Mouse (Mus musculus) midbrain, embryonic 14.5 days (tissue): ENCODE measurements at regions not wholly inside any gene's neighbourhood (a gene's known extent, or its start where the extent isn't known, plus 50 kb on each side); places are given as distances from the start of the nearest gene placed in this dataset.

Experiments used
- ATAC-seq: fragments of 200-750 bp; cut with Nextera tagmentation; 2 replicates; pipeline ENCODE4 v1.8.0; 2017; ENCODE audit warnings: moderate number of reproducible peaks, moderate library complexity; ENCODE audit not compliant: low FRiP score, low TSS enrichment
- DNase-seq: peaks from one replicate; pipeline ENCODE4 v3.0.0-alpha.2; 2015
- H3K27ac ChIP-seq: fragments of 300-500 bp; sonication (generic); replicated peaks from 2 replicates; pipeline ENCODE4 v1.5.1; 2014; ENCODE audit warnings: mild to moderate bottlenecking, low read depth, low read length, moderate library complexity
- H3K27me3 ChIP-seq: fragments of 300-500 bp; sonication (generic); 2 replicates; pipeline ENCODE4 v1.6.1; 2014; ENCODE audit warnings: low read length, control low read depth, mixed read lengths; ENCODE audit not compliant: control insufficient read depth, insufficient read depth
- H3K36me3 ChIP-seq: fragments of 300-500 bp; sonication (generic); 2 replicates; pipeline ENCODE4 v1.6.1; 2014; ENCODE audit warnings: low read length, control low read depth; ENCODE audit not compliant: control insufficient read depth, insufficient read depth
- H3K4me1 ChIP-seq: fragments of 300-500 bp; sonication (generic); 2 replicates; pipeline ENCODE4 v1.6.1; 2014; ENCODE audit warnings: mild to moderate bottlenecking, antibody characterized with exemption, low read length, control low read depth; ENCODE audit not compliant: control insufficient read depth, insufficient read depth
- H3K4me2 ChIP-seq: fragments of 300-500 bp; sonication (generic); 2 replicates; pipeline ENCODE4 v1.6.1; 2014; ENCODE audit warnings: mild to moderate bottlenecking, low read length, moderate library complexity
- H3K4me3 ChIP-seq: fragments of 300-500 bp; sonication (generic); replicated peaks from 2 replicates; pipeline ENCODE4 v1.5.1; 2014; ENCODE audit warnings: low read depth, low read length
- H3K9ac ChIP-seq: fragments of 300-500 bp; sonication (generic); replicated peaks from 2 replicates; pipeline ENCODE4 v1.6.1; 2014; ENCODE audit warnings: mild to moderate bottlenecking, low read length, moderate library complexity
- H3K9me3 ChIP-seq: fragments of 300-500 bp; sonication (generic); 2 replicates; pipeline ENCODE4 v1.6.1; 2016; ENCODE audit warnings: low read length, control low read depth, mixed read lengths; ENCODE audit not compliant: control insufficient read depth
- WGBS: fragments of 180-500 bp; shearing (Covaris S2); extraction: QIAGEN DNeasy Blood & Tissue Kit; methylation state at CpG from one replicate; pipeline ENCODE4 v1.1.7; 2014; 5-methylcytosine and 5-hydroxymethylcytosine counted together

DNA sequence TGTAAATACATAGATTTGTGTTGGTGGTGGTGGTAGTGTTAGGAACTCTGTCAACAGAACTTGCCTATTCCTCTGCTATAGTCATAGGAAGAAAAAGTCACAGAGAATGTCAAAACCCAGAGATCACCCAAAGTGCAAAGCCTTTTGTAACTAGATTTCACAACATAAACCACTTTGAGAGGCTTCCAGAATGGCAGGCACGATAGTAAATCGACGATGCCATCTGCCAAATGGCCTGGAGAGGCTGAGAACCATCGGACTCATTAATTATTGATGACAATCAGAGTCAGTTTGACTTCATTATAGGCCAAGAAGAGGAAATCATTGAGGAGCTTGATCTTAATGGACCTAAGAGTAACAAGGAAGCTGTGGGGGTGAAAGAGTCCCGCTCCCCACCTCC is 207.6 kb upstream of the Kirrel3 start:
- H3K9ac ChIP-seq, result no peak overlapping the region
- H3K9me3 ChIP-seq, result no peaks in the 10 kb centered on the region
- WGBS, result 79% methylated on average over 5 of the region's 5 CpGs
- H3K27ac ChIP-seq, result no peak overlapping the region
- H3K4me2 ChIP-seq, result no peak overlapping the region
- H3K4me1 ChIP-seq, result no peaks in the 10 kb centered on the region
- no peak overlapping the region for H3K4me3 ChIP-seq
- DNase-seq (peak; percentile 7), ATAC-seq (no peak)
- no peaks in the 10 kb centered on the region for H3K36me3 ChIP-seq
- H3K27me3 ChIP-seq, result no peaks in the 10 kb centered on the region

DNA sequence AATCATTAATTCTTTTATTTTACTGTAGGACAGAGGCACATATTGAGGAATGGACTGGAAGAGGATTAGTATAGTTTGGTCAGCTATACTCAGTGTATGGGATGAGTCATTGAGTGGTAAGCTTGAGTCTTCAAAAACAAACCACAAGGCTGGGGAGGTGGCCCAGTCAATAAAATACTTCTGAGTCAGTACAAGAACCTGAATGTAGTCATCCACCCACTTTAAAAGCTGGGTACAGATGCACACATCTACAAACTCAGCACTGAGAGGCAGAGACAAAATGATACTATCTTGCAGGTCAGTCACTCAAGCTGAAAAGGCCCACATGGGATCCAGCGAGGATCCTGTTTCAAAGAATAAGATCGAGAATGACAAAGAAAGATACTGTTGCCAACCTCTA is 206.3 kb upstream of the Kirrel3 start:
- Histone ChIP-seq H3K9ac (no peak overlapping the region), H3K4me2 (no peak overlapping the region), H3K27ac (no peak overlapping the region), H3K36me3 (no peaks in the 10 kb centered on the region), H3K4me3 (no peak overlapping the region), H3K27me3 (no peaks in the 10 kb centered on the region), H3K9me3 (no peaks in the 10 kb centered on the region), H3K4me1 (no peaks in the 10 kb centered on the region)
- DNase-seq, result no peak
- ATAC-seq, result no peak
- 86% methylated on average over 2 of the region's 2 CpGs for WGBS

DNA sequence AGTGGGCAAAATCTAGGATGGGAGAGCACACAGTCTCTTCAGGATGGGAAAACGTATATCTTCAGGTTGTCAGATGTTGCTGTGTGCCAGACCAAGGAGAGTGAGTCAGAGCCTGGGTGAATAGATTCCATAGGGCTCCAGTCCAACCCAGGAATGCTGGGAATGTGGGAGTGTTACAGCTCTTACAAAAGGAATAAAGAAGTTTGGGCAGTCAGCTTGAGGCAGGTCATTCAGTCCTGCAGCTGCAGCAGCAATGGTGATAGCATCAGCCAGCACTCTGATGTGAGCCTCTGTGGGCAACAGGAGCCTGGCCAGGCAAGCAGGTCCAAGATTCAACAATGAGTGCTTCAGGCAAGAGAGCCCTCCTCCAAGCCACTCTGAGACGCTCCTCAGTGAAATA is 205.8 kb upstream of the Kirrel3 start:
- Histone ChIP-seq H3K4me3 (no peak overlapping the region), H3K4me1 (no peaks in the 10 kb centered on the region), H3K4me2 (no peak overlapping the region), H3K27ac (no peak overlapping the region), H3K27me3 (no peaks in the 10 kb centered on the region), H3K36me3 (no peaks in the 10 kb centered on the region), H3K9ac (no peak overlapping the region), H3K9me3 (no peaks in the 10 kb centered on the region)
- no peak for DNase-seq
- WGBS, result 36% methylated on average over 2 of the region's 2 CpGs
- no peak for ATAC-seq

DNA sequence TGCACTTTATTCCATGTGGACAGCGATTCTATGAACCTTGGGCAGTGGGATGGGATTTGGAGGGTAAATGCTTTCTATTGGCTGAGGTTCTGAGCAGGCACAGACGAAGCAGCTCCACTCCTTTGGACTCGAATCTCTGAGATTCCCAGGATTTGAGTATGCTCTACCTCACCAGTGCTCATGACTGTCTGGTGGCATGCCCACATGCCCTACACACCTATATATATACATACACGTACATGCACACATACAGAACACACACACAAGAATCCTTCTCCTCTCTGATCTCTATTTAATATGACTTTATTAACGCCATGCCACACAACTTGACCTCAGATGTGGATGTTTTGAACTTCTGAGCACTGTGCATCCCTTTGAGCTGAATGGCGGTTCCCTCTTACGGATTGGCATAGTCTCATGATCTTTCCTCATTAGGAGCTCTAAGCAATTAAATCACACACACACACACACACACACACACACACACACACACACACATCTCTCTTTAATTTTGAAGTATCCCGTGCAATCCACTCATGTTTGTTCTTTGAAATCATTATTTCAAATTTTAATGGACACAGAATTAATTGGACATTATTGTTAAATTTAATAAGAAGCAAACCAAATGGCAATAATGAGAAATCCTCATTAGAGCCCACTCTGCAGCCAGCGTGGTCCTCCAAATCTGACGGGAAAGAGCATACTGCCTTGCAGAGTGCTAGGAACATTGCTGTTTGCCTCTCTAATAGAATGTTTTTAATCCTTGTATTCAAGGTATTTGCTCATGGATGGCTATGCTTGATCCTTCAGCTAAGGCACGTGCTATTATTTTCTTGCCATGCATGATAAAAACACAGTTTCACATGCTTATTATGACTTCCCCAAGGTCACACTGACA is 205.1 kb upstream of the Kirrel3 start:
- 79% methylated on average over 11 of the region's 11 CpGs for WGBS
- H3K9me3 ChIP-seq, result no peaks in the 10 kb centered on the region
- no peak overlapping the region for H3K4me2 ChIP-seq
- no peak overlapping the region for H3K4me3 ChIP-seq
- H3K36me3 ChIP-seq, result no peaks in the 10 kb centered on the region
- ATAC-seq (no peak), DNase-seq (no peak)
- H3K27me3 ChIP-seq, result no peaks in the 10 kb centered on the region
- H3K4me1 ChIP-seq, result no peaks in the 10 kb centered on the region
- H3K27ac ChIP-seq, result no peak overlapping the region
- no peak overlapping the region for H3K9ac ChIP-seq

DNA sequence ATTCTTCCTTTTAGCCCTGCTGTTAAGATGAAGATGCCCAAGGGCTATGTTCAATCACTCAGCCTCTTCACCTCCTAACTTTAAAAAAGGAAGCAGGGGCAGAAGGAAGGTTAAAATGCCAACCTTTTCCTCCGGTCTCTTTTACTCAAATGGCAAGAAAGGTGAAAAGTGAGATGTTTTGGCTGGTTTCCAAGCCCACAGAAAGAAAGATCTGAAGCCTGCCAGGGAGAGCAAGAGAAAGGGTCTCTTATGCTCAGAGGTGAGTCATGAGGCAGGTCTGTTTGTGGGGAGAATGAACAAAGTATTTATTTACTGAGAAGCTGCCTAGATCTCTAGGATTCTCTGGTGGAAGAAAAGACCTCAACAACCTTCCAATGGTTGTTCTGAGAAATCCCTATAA is 162.1 kb upstream of the Kirrel3 start:
- Histone ChIP-seq H3K4me2 (no peak overlapping the region), H3K9ac (no peak overlapping the region), H3K4me3 (no peak overlapping the region), H3K27me3 (no peaks in the 10 kb centered on the region), H3K36me3 (no peaks in the 10 kb centered on the region), H3K27ac (no peak overlapping the region), H3K9me3 (no peaks in the 10 kb centered on the region), H3K4me1 (no peaks in the 10 kb centered on the region)
- 69% methylated on average over 1 of the region's 1 CpGs for WGBS
- ATAC-seq (no peak), DNase-seq (no peak)

DNA sequence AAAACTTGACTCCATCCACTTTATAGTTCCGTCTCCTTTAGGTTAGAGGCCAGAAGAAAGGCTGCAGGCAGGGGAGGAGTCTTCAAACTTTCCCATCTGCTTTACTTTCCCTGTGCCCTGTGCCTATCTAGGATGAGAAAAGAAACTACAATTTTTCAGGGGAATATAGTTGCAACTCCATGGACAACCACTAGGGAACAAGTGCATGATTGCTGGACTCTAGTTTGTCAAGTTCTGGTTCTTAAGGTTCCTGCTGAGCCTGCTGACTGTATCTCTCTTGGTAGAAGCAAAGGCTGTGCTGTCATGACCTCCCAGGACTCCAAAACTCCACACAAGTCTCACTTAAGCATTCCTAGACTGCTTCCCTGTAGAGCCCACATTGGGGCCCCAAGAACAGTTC is 157.0 kb upstream of the Kirrel3 start:
- H3K9ac ChIP-seq, result no peak overlapping the region
- no peak overlapping the region for H3K27ac ChIP-seq
- ATAC-seq, result no peak
- DNase-seq, result no peak
- no peaks in the 10 kb centered on the region for H3K9me3 ChIP-seq
- H3K4me3 ChIP-seq, result no peak overlapping the region
- H3K27me3 ChIP-seq, result no peaks in the 10 kb centered on the region
- no peak overlapping the region for H3K4me2 ChIP-seq
- H3K4me1 ChIP-seq, result no peaks in the 10 kb centered on the region
- no peaks in the 10 kb centered on the region for H3K36me3 ChIP-seq
- 94% methylated on average over 1 of the region's 1 CpGs for WGBS

DNA sequence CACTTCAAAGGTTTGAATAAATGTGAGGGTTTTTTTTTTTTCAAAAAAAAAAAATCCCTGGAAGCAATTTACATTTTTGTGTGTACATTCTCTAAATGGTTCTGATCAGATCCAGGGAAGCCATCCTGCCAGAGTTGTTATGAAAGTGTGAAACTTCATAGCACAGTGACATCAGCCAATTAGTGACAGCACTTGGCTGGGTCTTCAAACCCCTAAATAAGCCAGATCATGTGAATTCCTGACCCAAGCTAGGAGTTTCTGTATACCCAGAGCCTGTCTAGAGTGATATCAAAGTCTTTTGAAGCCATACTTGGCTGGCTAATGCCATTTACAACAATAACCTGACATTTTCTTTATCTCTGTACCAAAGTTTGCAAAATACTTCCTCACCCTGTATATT is 151.6 kb upstream of the Kirrel3 start:
- ATAC-seq (no peak), DNase-seq (no peak)
- Histone ChIP-seq H3K9ac (no peak overlapping the region), H3K36me3 (no peaks in the 10 kb centered on the region), H3K27ac (no peak overlapping the region), H3K27me3 (no peaks in the 10 kb centered on the region), H3K4me1 (peaks cover 10% of the 10 kb centered on the region; the same call in 1 of the 2 replicates), H3K4me3 (no peak overlapping the region), H3K4me2 (no peak overlapping the region), H3K9me3 (no peaks in the 10 kb centered on the region)

DNA sequence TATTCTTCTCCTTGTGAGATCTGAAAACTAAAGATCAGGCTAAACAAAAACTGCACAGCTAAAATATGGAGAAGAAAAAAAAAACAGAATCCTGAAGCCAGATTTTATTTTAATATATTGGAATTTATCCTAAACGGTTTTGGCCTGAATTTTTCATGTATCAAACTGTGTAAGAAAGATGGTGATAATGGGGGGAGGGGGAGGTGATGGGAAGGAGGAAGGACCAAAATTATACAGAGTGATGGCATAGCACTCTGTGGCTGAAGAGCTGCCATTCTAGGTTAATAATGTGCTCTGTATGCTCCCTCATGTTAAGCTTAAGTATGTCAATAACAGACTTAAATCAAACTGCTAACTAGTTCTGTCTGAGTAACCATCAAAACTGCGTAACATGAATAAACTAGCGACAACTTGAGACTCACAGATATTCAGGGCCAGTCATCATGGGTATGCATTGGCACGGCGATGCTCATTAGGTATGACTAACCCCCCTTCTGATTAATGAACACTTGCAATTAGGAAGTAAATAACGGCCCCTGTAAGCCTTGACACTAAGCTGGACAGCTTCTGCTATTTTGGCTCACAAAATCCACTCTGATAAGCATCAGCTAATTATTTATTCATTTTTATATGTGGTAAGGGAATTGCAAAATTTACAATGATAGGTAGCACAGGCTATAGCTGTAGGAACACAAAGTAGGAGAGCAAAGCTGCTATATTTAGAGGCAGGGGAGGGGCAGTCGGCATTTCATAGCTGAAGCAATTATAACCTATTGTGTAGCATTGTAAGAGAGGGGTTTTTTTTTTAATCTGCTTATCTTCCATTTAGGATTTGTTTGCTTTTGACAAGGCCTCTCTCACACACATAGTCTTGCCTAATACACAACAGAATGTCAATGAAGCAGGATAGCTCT is 150.9 kb upstream of the Kirrel3 start:
- Histone ChIP-seq H3K27me3 (no peaks in the 10 kb centered on the region), H3K4me3 (no peak overlapping the region), H3K9ac (no peak overlapping the region), H3K27ac (no peak overlapping the region), H3K4me2 (no peak overlapping the region), H3K36me3 (no peaks in the 10 kb centered on the region), H3K9me3 (no peaks in the 10 kb centered on the region), H3K4me1 (peaks cover 10% of the 10 kb centered on the region; the same call in 1 of the 2 replicates)
- ATAC-seq (no peak), DNase-seq (peak; percentile 19)
- 67% methylated on average over 7 of the region's 7 CpGs for WGBS
